In genomic region chr16:8830431-8831211, GRCm38 (mm10) we compare ENCODE assay signal across 8 mouse cellular contexts. TPM values are rescaled to one million over a fixed set of nuclear protein-coding genes. Genes with fewer than 3 reads are reported as not detected.
DNase-seq lines count a peak whose midpoint lies in the region; ATAC-seq and TF ChIP-seq lines count a peak whose summit lies in the region.

No protein-coding gene starts in this region.

- peak; percentile 65 for DNase-seq in CH12.LX (ENCODE audit: extremely low read depth)
- DNase-seq in heart, postnatal 10 days: peak; percentile 81 to 84
- DNase-seq in kidney, postnatal 4 days: peak; percentile 78 to 84
- DNase-seq in lung, adult 18-20 months: peak; percentile 83 to 87

- H3K9ac ChIP-seq in CH12.LX (ENCODE audit: insufficient read depth, low read depth): peak overlapping the region; percentile 99
- H3K9ac ChIP-seq in forebrain, embryonic 13.5 days: peak overlapping the region; percentile 98
- peak overlapping the region; percentile 100 for H3K9ac ChIP-seq in neural tube, embryonic 13.5 days

- TF ChIP-seq RAD21 in CH12.LX (IDR thresholded peaks at IDR 0.05; ENCODE audit: low read depth, low read length): no peak

- dilution Hi-C loops in CH12.LX (cut with MboI; ENCODE audit: extremely low pct_ligation_motif_present, extremely low pct_unique_long_range_greater_than_20kb, low sequenced_read_pairs): no loop called here

- no peaks in the 10 kb centered on the region for H3K27me3 ChIP-seq in CH12.LX (replicated peaks)
- H3K27me3 ChIP-seq in forebrain, embryonic 13.5 days: no peaks in the 10 kb centered on the region
- H3K27me3 ChIP-seq in neural tube, embryonic 13.5 days: no peaks in the 10 kb centered on the region
- no peaks in the 10 kb centered on the region for H3K27me3 ChIP-seq in testis, adult 2 months (ENCODE audit: control insufficient read depth, insufficient read depth, low read length)

- peak overlapping the region; percentile 91 to 100 (median 95) for H3K4me3 ChIP-seq in CH12.LX (replicated peaks in 1 of 3; ENCODE audit: low read depth in 2 of 3, low read length in 2 of 3, poor library complexity in 1 of 3)
- H3K4me3 ChIP-seq in forebrain, embryonic 13.5 days: peak overlapping the region; percentile 94
- peak overlapping the region; percentile 95 for H3K4me3 ChIP-seq in neural tube, embryonic 13.5 days
- peak overlapping the region; percentile 83 for H3K4me3 ChIP-seq in testis, adult 2 months (ENCODE audit: control insufficient read depth, low read depth, low read length)

- no peak for TF ChIP-seq POLR2A in CH12.LX (IDR thresholded peaks at IDR 0.05; ENCODE audit: low read depth, low read length)
- TF ChIP-seq POLR2A in testis, adult 2 months (IDR thresholded peaks at IDR 0.05; ENCODE audit: control insufficient read depth, low read depth, low read length): 0 out of 2 replicates have a peak, but pooled peaks have one; percentile 25

- peak overlapping the region; percentile 85 for H3K27ac ChIP-seq in CH12.LX (ENCODE audit: insufficient read depth, low read depth)
- H3K27ac ChIP-seq in forebrain, embryonic 13.5 days: peak overlapping the region; percentile 98
- H3K27ac ChIP-seq in neural tube, embryonic 13.5 days (replicated peaks): peak overlapping the region; percentile 98
- peak overlapping the region; percentile 76 for H3K27ac ChIP-seq in testis, adult 2 months (ENCODE audit: control insufficient read depth, insufficient read depth, low read depth, low read length)

- intact Hi-C loops in heart, postnatal 10 days (cut with DNase I): loop anchor here (2.0 to 5.0 kb wide), 2 partner anchors 32 to 93 kb away; no protein-coding TSS in a partner anchor

- peak overlapping the region; percentile 92 for H3K4me2 ChIP-seq in CH12.LX (ENCODE audit: insufficient read depth, low read depth, poor library complexity, severe bottlenecking)
- peak overlapping the region; percentile 95 for H3K4me2 ChIP-seq in forebrain, embryonic 13.5 days
- H3K4me2 ChIP-seq in neural tube, embryonic 13.5 days: peak overlapping the region; percentile 88

- peaks cover 7 to 37% of the 10 kb centered on the region in 2 experiments for H3K36me3 ChIP-seq in CH12.LX (replicated peaks in 1 of 2; ENCODE audit: control insufficient read depth in 1 of 2, insufficient read depth in 1 of 2, low read length in 1 of 2)
- H3K36me3 ChIP-seq in forebrain, embryonic 13.5 days (ENCODE audit: poor library complexity, severe bottlenecking): peaks cover 29% of the 10 kb centered on the region
- peaks cover 13% of the 10 kb centered on the region for H3K36me3 ChIP-seq in neural tube, embryonic 13.5 days
- H3K36me3 ChIP-seq in testis, adult 2 months (ENCODE audit: control insufficient read depth, insufficient read depth, low read length): peaks cover 2% of the 10 kb centered on the region

- H3K4me1 ChIP-seq in CH12.LX (ENCODE audit: control insufficient read depth in 1 of 2, insufficient read depth in 2 of 2): peaks cover 2 to 51% of the 10 kb centered on the region in 2 experiments; a peak in 2 of 4 replicates
- H3K4me1 ChIP-seq in forebrain, embryonic 13.5 days: peaks cover 39% of the 10 kb centered on the region
- H3K4me1 ChIP-seq in neural tube, embryonic 13.5 days (replicated peaks): peaks cover 49% of the 10 kb centered on the region
- H3K4me1 ChIP-seq in testis, adult 2 months (ENCODE audit: control insufficient read depth, insufficient read depth, low read length): peaks cover 14% of the 10 kb centered on the region

- H3K79me2 ChIP-seq in CH12.LX (replicated peaks; ENCODE audit: control insufficient read depth, extremely low read depth, insufficient read depth, poor library complexity, severe bottlenecking): peaks cover 51% of the 10 kb centered on the region

- under 1% methylated on average over 66 of the region's 74 CpGs for WGBS in forebrain, embryonic 13.5 days
- under 1% methylated on average over 73 of the region's 74 CpGs for WGBS in neural tube, embryonic 13.5 days

- TF ChIP-seq EP300 in CH12.LX (IDR thresholded peaks at IDR 0.05; ENCODE audit: low read length): no peak

- 0 out of 2 replicates have a peak, but pooled peaks have one; percentile 7 for ATAC-seq in cerebellum, adult (ENCODE audit: insufficient number of reproducible peaks, low FRiP score, low TSS enrichment)
- peak; percentile 9 for ATAC-seq in forebrain, embryonic 13.5 days
- ATAC-seq in neural tube, embryonic 13.5 days (ENCODE audit: low read depth): peak; percentile 29

- in situ Hi-C loops in CH12.LX (cut with MboI; ENCODE audit: low pct_ligation_motif_present, low pct_unique_long_range_greater_than_20kb, low sequenced_read_pairs): no loop called here

- no peak for TF ChIP-seq CTCF in CH12.LX (conservative IDR thresholded peaks at IDR 0.05 in 1 of 2, IDR thresholded peaks at IDR 0.05 in 1 of 2; ENCODE audit: low read depth in 2 of 2, low read length in 2 of 2)
- TF ChIP-seq CTCF in testis, adult 2 months (IDR thresholded peaks at IDR 0.05; ENCODE audit: control insufficient read depth, insufficient read depth, insufficient replicate concordance, low read depth, low read length): no peak

- H3K9me3 ChIP-seq in CH12.LX (replicated peaks; ENCODE audit: low read length): no peaks in the 10 kb centered on the region
- H3K9me3 ChIP-seq in forebrain, embryonic 13.5 days (replicated peaks): no peaks in the 10 kb centered on the region
- no peaks in the 10 kb centered on the region for H3K9me3 ChIP-seq in neural tube, embryonic 13.5 days

TF ChIP-seq in CH12.LX, 34 proteins besides CTCF, POLR2A, EP300 and RAD21:
- TF ChIP-seq JUND (conservative IDR thresholded peaks at IDR 0.05; ENCODE audit: low read depth, low read length) (no peak), HCFC1 (IDR thresholded peaks at IDR 0.05; ENCODE audit: low read depth, low read length) (peak; percentile 49), MXI1 (IDR thresholded peaks at IDR 0.05; ENCODE audit: low read depth, low read length) (peak; percentile 84; the same call in 1 of the 2 replicates), TCF12 (IDR thresholded peaks at IDR 0.05; ENCODE audit: low read depth, low read length) (peak; percentile 51; the same call in 1 of the 2 replicates), ELF1 (IDR thresholded peaks at IDR 0.05; ENCODE audit: low read depth, low read length) (0 out of 2 replicates have a peak, but pooled peaks have one; percentile 21), CHD2 (IDR thresholded peaks at IDR 0.05; ENCODE audit: low read length) (peak; percentile 51), NELFE (IDR thresholded peaks at IDR 0.05; ENCODE audit: low read depth, low read length) (peak; percentile 53; the same call in 1 of the 2 replicates), PAX5 (IDR thresholded peaks at IDR 0.05; ENCODE audit: low read length) (no peak), ETS1 (conservative IDR thresholded peaks at IDR 0.05; ENCODE audit: low read depth, low read length) (no peak; the same call in 1 of the 2 replicates), SIN3A (IDR thresholded peaks at IDR 0.05; ENCODE audit: low read length) (peak; percentile 93), TBP (conservative IDR thresholded peaks at IDR 0.05; ENCODE audit: low read depth, low read length) (no peak), MAX (IDR thresholded peaks at IDR 0.05; ENCODE audit: low read length) (peak; percentile 43; the same call in 1 of the 2 replicates), CHD1 (IDR thresholded peaks at IDR 0.05; ENCODE audit: low read depth, low read length) (0 out of 2 replicates have a peak, but pooled peaks have one; percentile 89), MAZ (IDR thresholded peaks at IDR 0.05; ENCODE audit: low read depth, low read length) (peak; percentile 48), NRF1 (IDR thresholded peaks at IDR 0.05; ENCODE audit: low read depth, low read length) (peak; percentile 54), ZMIZ1 (IDR thresholded peaks at IDR 0.05; ENCODE audit: low read depth, low read length) (0 out of 2 replicates have a peak, but pooled peaks have one; percentile 22), UBTF (IDR thresholded peaks at IDR 0.05; ENCODE audit: low read depth, low read length) (peak; percentile 67; the same call in 1 of the 2 replicates)

RNA-seq across cellular contexts. Expression of gene 1810013L24Rik, which starts 0.7 kb away (rescaled TPM):
- total RNA-seq in CH12.LX (2012; rRNA removed) (27.1 and 30.7 TPM in 2 replicates), CH12.LX (2014; rRNA removed) (30.0 and 32.8 TPM in 2 replicates)
- polyA plus RNA-seq in CH12.LX (2012; ENCODE audit: insufficient read length, low read depth): 44.2 and 47.7 TPM in 2 replicates
- 26.3 and 27.4 TPM in 2 replicates for polyA plus RNA-seq in forebrain, embryonic 13.5 days (2015; fragmentation: Nextera tagmentation; extraction: Ambion mirVana)
- 100 to 1,000 TPM; 118 TPM for total RNA-seq in heart, postnatal 10 days (2021)
- 34.9 and 37.3 TPM in 2 replicates for polyA plus RNA-seq in neural tube, embryonic 13.5 days (2015; fragmentation: Nextera tagmentation; extraction: Ambion mirVana)
- 34.8 and 46.6 TPM in 2 replicates for polyA plus RNA-seq in testis, adult 2 months (2012; rRNA removed)

RNA-seq across cellular contexts. Expression of gene Usp7, which starts 38.5 kb away (rescaled TPM):
- 113 and 140 TPM in 2 replicates for total RNA-seq in CH12.LX (2012; rRNA removed)
- 143 and 169 TPM in 2 replicates for total RNA-seq in CH12.LX (2014; rRNA removed)
- polyA plus RNA-seq in CH12.LX (2012; ENCODE audit: insufficient read length, low read depth): 156 and 169 TPM in 2 replicates
- 29.6 and 42.3 TPM in 2 replicates for polyA plus RNA-seq in forebrain, embryonic 13.5 days (2015; fragmentation: Nextera tagmentation; extraction: Ambion mirVana)
- total RNA-seq in heart, postnatal 10 days (2021): 10 to 100 TPM; 73.7 to 79.0 TPM
- 30.9 and 31.3 TPM in 2 replicates for polyA plus RNA-seq in neural tube, embryonic 13.5 days (2015; fragmentation: Nextera tagmentation; extraction: Ambion mirVana)
- polyA plus RNA-seq in testis, adult 2 months (2012; rRNA removed): 51.7 and 61.5 TPM in 2 replicates

Comparison
In these comparisons a context has a peak if more than half of its experiments do, and no peak if none do; other contexts are left out.
1. Peak in every context shown above with its lines: DNase-seq, ATAC-seq, H3K4me3 ChIP-seq and H3K27ac ChIP-seq.